Mouse (Mus musculus) forebrain, embryonic 15.5 days (tissue): Measurements from ENCODE around the gene C1galt1c1. TPM values are rescaled to one million over a fixed set of nuclear protein-coding genes. Genes with fewer than 3 reads are reported as not detected.
A peak's percentile ranks its signal among the peaks of the same experiment; 100 is the strongest.

Source experiments
- ATAC-seq: fragments of 200-750 bp; cut with Nextera tagmentation; replicated peaks from 2 replicates; pipeline ENCODE4 v1.8.0; 2017; ENCODE audit warnings: mild to moderate bottlenecking, moderate TSS enrichment, moderate library complexity
- H3K27ac ChIP-seq: fragments of 300-500 bp; sonication (generic); replicated peaks from 2 replicates; pipeline ENCODE4 v1.5.1; 2015; ENCODE audit warnings: mild to moderate bottlenecking, inconsistent platforms
- H3K27me3 ChIP-seq: fragments of 300-500 bp; sonication (generic); 2 replicates; pipeline ENCODE4 v1.6.1; 2015; ENCODE audit warnings: inconsistent platforms
- H3K36me3 ChIP-seq: fragments of 300-500 bp; sonication (generic); 2 replicates; pipeline ENCODE4 v1.6.1; 2015; ENCODE audit warnings: mild to moderate bottlenecking, inconsistent platforms
- H3K4me1 ChIP-seq: fragments of 300-500 bp; sonication (generic); 2 replicates; pipeline ENCODE4 v1.6.1; 2015; ENCODE audit warnings: inconsistent platforms
- H3K4me2 ChIP-seq: fragments of 300-500 bp; sonication (generic); replicated peaks from 2 replicates; pipeline ENCODE4 v1.6.1; 2015; ENCODE audit warnings: mild to moderate bottlenecking, inconsistent platforms
- H3K4me3 ChIP-seq: fragments of 300-500 bp; sonication (generic); 2 replicates; pipeline ENCODE4 v1.5.1; 2015; ENCODE audit warnings: mild to moderate bottlenecking, inconsistent platforms
- H3K9ac ChIP-seq: fragments of 300-500 bp; sonication (generic); replicated peaks from 2 replicates; pipeline ENCODE4 v1.6.1; 2015; ENCODE audit warnings: mild to moderate bottlenecking, inconsistent platforms
- H3K9me3 ChIP-seq: fragments of 300-500 bp; sonication (generic); 2 replicates; pipeline ENCODE4 v1.6.1; 2016; ENCODE audit warnings: inconsistent platforms
- WGBS: fragments of 180-500 bp; shearing (Covaris S2); methylation state at CpG from one replicate; pipeline ENCODE4 v1.1.7; 2015; ENCODE audit warnings: mixed read lengths; 5-methylcytosine and 5-hydroxymethylcytosine counted together
- polyA plus RNA-seq: library from polyadenylated mRNA; unstranded; fragments of >200 nt; fragmentation: Nextera tagmentation; extraction: Ambion mirVana; gene quantifications from 2 replicates; pipeline ENCODE4 v1.2.1, GENCODE M21; 2015

C1galt1c1 gene
- polyA plus RNA-seq: 23.3 and 26.7 TPM in 2 replicates

GRCm38 (mm10) chrX:38634801-38635637, at the start of gene C1galt1c1:
TSS of gene C1galt1c1 (minus strand) at chrX:38635087.
- Histone ChIP-seq H3K4me2 (peak within 1 kb of the TSS; percentile 41), H3K9me3 (no peaks in the 10 kb centered on the region), H3K4me3 (peak within 1 kb of the TSS; percentile 52), H3K4me1 (peaks cover 10% of the 10 kb centered on the region), H3K9ac (peak within 1 kb of the TSS; percentile 59), H3K27me3 (no peaks in the 10 kb centered on the region), H3K27ac (peak within 1 kb of the TSS; percentile 93), H3K36me3 (0 out of 2 replicates have a peak, but pooled peaks cover 3% of the 10 kb centered on the region)
- 23% methylated on average over 43 of the region's 43 CpGs for WGBS
- peak; percentile 99 for ATAC-seq

DNA sequence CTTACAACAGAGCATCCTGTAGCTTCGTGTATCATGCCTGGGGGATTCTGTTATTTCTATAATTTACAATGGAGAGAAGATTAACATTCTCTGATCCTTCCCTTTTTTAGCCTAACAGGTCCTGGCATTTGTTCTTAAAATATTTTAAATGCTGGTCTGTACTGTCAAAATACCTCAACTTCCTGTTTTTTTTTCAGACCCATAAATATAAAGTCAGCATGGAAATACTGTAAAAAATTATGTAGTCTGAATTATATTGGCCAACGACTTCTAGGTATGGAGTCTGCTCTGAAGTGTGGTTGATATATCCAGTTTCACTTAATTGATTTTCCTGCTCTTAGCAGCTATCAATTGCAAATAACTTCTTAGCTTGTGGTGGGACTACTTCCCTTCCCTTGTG, 47.1 kb upstream of the C1galt1c1 start:
- no peaks in the 10 kb centered on the region for H3K4me1 ChIP-seq
- no peak overlapping the region for H3K27ac ChIP-seq
- WGBS: 73% methylated on average over 2 of the region's 2 CpGs
- H3K4me3 ChIP-seq: no peak overlapping the region
- H3K9me3 ChIP-seq: no peaks in the 10 kb centered on the region
- H3K4me2 ChIP-seq: no peak overlapping the region
- H3K27me3 ChIP-seq: no peaks in the 10 kb centered on the region
- ATAC-seq: no peak
- no peak overlapping the region for H3K9ac ChIP-seq
- H3K36me3 ChIP-seq: no peaks in the 10 kb centered on the region

GRCm38 (mm10) chrX:38669111-38669903, 34.4 kb upstream of the C1galt1c1 start:
- H3K27ac ChIP-seq: no peak overlapping the region
- no peak overlapping the region for H3K9ac ChIP-seq
- 81% methylated on average over 6 of the region's 6 CpGs for WGBS
- no peaks in the 10 kb centered on the region for H3K4me1 ChIP-seq
- no peaks in the 10 kb centered on the region for H3K27me3 ChIP-seq
- no peaks in the 10 kb centered on the region for H3K9me3 ChIP-seq
- no peaks in the 10 kb centered on the region for H3K36me3 ChIP-seq
- H3K4me3 ChIP-seq: no peak overlapping the region
- no peak overlapping the region for H3K4me2 ChIP-seq
- no peak for ATAC-seq

GRCm38 (mm10) chrX:38656206-38656883, 21.5 kb upstream of the C1galt1c1 start:
- no peaks in the 10 kb centered on the region for H3K27me3 ChIP-seq
- H3K9me3 ChIP-seq: no peaks in the 10 kb centered on the region
- no peak overlapping the region for H3K4me3 ChIP-seq
- H3K4me1 ChIP-seq: no peaks in the 10 kb centered on the region
- H3K27ac ChIP-seq: no peak overlapping the region
- H3K36me3 ChIP-seq: no peaks in the 10 kb centered on the region
- no peak for ATAC-seq
- WGBS: 67% methylated on average over 4 of the region's 4 CpGs
- H3K4me2 ChIP-seq: no peak overlapping the region
- no peak overlapping the region for H3K9ac ChIP-seq

DNA sequence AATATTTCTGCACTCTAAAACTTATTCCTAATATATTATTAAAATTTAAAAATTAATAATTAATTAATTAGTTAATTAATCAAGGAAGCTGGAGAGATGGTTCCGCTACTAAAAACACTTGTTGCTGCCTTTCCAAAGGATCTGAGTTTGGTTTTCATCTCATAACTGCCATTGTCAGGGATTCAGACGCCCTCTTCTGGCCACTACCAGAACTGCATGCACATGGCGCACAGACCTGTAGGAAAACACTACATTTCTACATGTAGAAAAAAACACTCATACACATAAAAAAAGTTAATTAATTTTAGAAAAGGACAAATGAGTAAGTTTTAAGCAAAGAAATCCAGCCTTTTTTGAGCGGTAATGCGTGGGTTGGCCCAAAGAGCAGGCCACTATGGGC, 19.8 kb upstream of the C1galt1c1 start:
- no peaks in the 10 kb centered on the region for H3K27me3 ChIP-seq
- no peak overlapping the region for H3K27ac ChIP-seq
- WGBS: 89% methylated on average over 5 of the region's 5 CpGs
- H3K4me3 ChIP-seq: no peak overlapping the region
- H3K4me1 ChIP-seq: no peaks in the 10 kb centered on the region
- no peaks in the 10 kb centered on the region for H3K36me3 ChIP-seq
- no peak overlapping the region for H3K9ac ChIP-seq
- H3K9me3 ChIP-seq: no peaks in the 10 kb centered on the region
- no peak overlapping the region for H3K4me2 ChIP-seq
- no peak for ATAC-seq

- no peak overlapping the region for H3K27ac ChIP-seq
- H3K4me1 ChIP-seq: no peaks in the 10 kb centered on the region
- H3K36me3 ChIP-seq: no peaks in the 10 kb centered on the region
- H3K9ac ChIP-seq: no peak overlapping the region
- no peak overlapping the region for H3K4me3 ChIP-seq
- WGBS: 89% methylated on average over 1 of the region's 1 CpGs
- H3K27me3 ChIP-seq: no peaks in the 10 kb centered on the region
- no peak overlapping the region for H3K4me2 ChIP-seq
- no peak for ATAC-seq
- no peaks in the 10 kb centered on the region for H3K9me3 ChIP-seq
Measured at GRCm38 (mm10) chrX:38653181-38653580, 18.3 kb upstream of the C1galt1c1 start.

DNA sequence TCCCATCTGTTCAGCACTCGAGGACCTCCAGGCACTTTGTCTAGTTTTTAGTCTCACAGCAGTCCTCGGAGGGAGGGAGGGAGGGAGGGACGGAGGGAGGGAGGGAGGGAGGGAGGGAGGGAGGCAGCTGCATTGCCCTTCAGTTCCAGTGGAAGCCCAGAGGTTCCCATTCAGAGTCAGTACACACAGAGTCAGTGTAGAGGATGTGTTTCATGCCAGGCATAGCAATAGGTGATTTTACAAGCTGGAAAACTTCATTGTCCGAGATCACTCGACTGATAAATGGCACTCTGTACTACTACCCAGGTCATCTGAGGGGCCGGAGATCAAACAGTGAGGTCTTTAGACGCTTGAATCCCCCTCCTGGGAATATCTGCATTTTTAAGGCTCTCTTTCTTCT, 16.3 kb upstream of the C1galt1c1 start:
- Histone ChIP-seq H3K36me3 (no peaks in the 10 kb centered on the region), H3K4me1 (no peaks in the 10 kb centered on the region), H3K9ac (no peak overlapping the region), H3K27ac (no peak overlapping the region), H3K27me3 (no peaks in the 10 kb centered on the region), H3K9me3 (no peaks in the 10 kb centered on the region), H3K4me2 (no peak overlapping the region), H3K4me3 (no peak overlapping the region)
- 28% methylated on average over 6 of the region's 7 CpGs for WGBS
- no peak for ATAC-seq

DNA sequence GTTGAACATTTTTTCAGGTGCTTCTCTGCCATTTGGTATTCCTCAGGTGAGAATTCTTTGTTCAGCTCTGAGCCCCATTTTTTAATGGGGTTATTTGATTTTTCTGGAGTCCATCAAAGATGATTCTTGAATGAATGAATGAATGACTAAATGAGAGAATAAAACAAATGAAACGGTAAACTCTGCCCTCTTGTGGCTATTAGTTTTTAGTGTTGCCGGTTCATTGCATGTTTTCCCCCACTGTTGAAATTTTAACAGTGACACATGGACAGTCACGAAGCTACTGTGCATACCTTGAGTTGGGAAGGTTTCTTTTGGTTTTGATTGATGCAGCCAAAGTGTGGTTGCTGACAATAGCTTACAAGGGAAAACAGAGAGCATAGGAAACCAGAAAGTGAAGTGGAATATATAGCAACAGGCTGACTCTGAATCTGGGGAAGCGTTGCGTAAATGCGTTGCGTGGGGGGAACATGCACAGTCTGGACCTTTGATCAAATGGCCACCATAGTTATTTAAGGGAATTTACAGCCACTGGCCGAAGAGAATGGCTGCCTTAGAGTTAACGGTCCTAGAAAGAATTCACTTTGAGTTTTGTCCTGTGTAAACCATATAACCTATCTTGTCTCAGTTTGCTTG, 15.6 kb upstream of the C1galt1c1 start:
- no peak for ATAC-seq
- no peak overlapping the region for H3K9ac ChIP-seq
- H3K27me3 ChIP-seq: no peaks in the 10 kb centered on the region
- no peak overlapping the region for H3K4me3 ChIP-seq
- no peaks in the 10 kb centered on the region for H3K36me3 ChIP-seq
- H3K27ac ChIP-seq: no peak overlapping the region
- no peak overlapping the region for H3K4me2 ChIP-seq
- H3K4me1 ChIP-seq: no peaks in the 10 kb centered on the region
- no peaks in the 10 kb centered on the region for H3K9me3 ChIP-seq
- 68% methylated on average over 9 of the region's 9 CpGs for WGBS

DNA sequence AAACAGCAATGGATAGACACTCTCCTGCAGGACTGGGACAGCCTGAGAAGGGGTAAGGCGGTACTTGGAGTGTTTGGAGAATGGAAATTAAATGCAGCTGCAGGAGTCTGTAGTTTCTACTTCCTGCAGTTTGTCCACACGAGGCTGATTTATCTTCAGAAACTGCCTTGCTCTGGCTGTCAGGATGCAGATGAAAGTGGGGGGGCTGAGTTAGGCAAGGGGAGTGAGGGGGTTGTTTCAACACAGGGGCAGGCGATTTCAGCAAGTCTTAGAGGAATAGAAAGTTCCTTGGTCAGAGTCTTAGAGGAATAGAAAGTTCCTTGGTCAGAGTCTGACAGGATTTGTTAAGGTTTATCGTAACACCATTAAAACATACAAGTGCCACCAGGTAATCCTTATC, 7.3 kb upstream of the C1galt1c1 start:
- Histone ChIP-seq H3K4me2 (no peak overlapping the region), H3K27ac (no peak overlapping the region), H3K36me3 (no peaks in the 10 kb centered on the region), H3K4me3 (no peak overlapping the region), H3K9ac (no peak overlapping the region), H3K4me1 (no peaks in the 10 kb centered on the region), H3K9me3 (no peaks in the 10 kb centered on the region), H3K27me3 (no peaks in the 10 kb centered on the region)
- 76% methylated on average over 4 of the region's 4 CpGs for WGBS
- ATAC-seq: no peak

- Histone ChIP-seq H3K27ac (no peak overlapping the region), H3K4me1 (no peaks in the 10 kb centered on the region), H3K27me3 (no peaks in the 10 kb centered on the region), H3K9ac (no peak overlapping the region), H3K4me3 (no peak overlapping the region), H3K36me3 (no peaks in the 10 kb centered on the region), H3K9me3 (no peaks in the 10 kb centered on the region), H3K4me2 (no peak overlapping the region)
- no peak for ATAC-seq
- 79% methylated on average over 4 of the region's 4 CpGs for WGBS
Measured at GRCm38 (mm10) chrX:38641435-38641834, 6.5 kb upstream of the C1galt1c1 start.

DNA sequence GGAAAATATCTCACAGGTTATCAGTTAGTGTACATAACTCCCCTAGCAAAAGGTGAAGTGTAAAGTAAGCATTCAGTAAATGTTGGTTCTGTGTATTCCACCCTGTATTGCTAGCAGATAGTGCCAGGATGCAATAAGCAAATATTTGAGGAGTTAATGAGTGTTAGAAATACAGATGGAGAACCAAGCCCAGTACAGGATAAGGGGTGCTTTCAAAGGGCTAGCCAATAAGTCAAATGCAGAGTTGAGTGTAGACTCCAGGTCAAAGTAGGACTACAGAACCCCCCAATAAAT, 698 bp upstream of the C1galt1c1 start:
- H3K36me3 ChIP-seq: 0 out of 2 replicates have a peak, but pooled peaks cover 3% of the 10 kb centered on the region
- H3K4me1 ChIP-seq: peaks cover 10% of the 10 kb centered on the region
- H3K27ac ChIP-seq: peak overlapping the region; percentile 52
- H3K4me3 ChIP-seq: peak overlapping the region; percentile 52
- H3K9ac ChIP-seq: 0 out of 2 replicates have a peak overlapping the region, but pooled peaks have one; percentile 22
- no peak; the same call in 1 of the 2 replicates for ATAC-seq
- H3K9me3 ChIP-seq: no peaks in the 10 kb centered on the region
- H3K27me3 ChIP-seq: no peaks in the 10 kb centered on the region
- H3K4me2 ChIP-seq: peak overlapping the region; percentile 41

DNA sequence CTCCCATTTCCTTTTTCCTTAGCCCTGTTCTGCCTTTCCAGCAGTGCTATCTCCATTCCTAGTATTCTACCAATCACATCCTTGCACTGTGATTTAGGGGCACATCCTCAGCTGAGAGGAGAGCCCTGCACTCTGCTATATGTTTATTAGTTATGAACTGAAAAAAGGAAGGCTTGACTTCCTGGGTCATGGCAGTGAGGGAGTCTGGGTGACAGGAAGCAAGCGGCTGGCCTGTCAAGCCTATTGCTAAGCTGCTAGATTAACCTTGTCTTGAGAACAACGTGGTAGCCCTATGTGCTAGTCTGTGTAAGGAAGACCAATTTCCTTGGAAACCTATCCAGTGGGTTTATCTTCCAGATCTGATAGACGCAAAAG, 33.9 kb downstream of the C1galt1c1 start:
- Histone ChIP-seq H3K4me3 (peak overlapping the region; percentile 50), H3K4me1 (no peaks in the 10 kb centered on the region), H3K27ac (peak overlapping the region; percentile 84), H3K9ac (peak overlapping the region; percentile 59), H3K4me2 (peak overlapping the region; percentile 54), H3K27me3 (no peaks in the 10 kb centered on the region), H3K9me3 (no peaks in the 10 kb centered on the region), H3K36me3 (no peaks in the 10 kb centered on the region)
- 13% methylated on average over 3 of the region's 3 CpGs for WGBS
- ATAC-seq: peak; percentile 85
